Mouse (Mus musculus): ENCODE measurements around the gene Gbp5. TPM values are rescaled to one million over a fixed set of nuclear protein-coding genes. Genes with fewer than 3 reads are reported as not detected.
A peak's percentile ranks its signal among the peaks of the same experiment; 100 is the strongest.
"Not testable (repeated sequence)": the region's sequence is repeated elsewhere in the genome, so short reads cannot be mapped to it uniquely, and the experiment has no call there.

The Gbp5 gene
- polyA plus RNA-seq, 1 experiment from 2014 or later: 0.07 TPM

- 75% methylated on average over 15 of the region's 15 CpGs for WGBS
- DNase-seq (ENCODE audit: low spot score): no peak
- H3K27me3 ChIP-seq (ENCODE audit: insufficient read depth, poor library complexity, severe bottlenecking): no peaks in the 10 kb centered on the region
- no peak overlapping the region for H3K4me3 ChIP-seq
- H3K9me3 ChIP-seq: no peaks in the 10 kb centered on the region
- H3K4me1 ChIP-seq (replicated peaks): no peaks in the 10 kb centered on the region
- H3K27ac ChIP-seq: no peak overlapping the region
- H3K36me3 ChIP-seq: no peaks in the 10 kb centered on the region
Observed at GRCm38 (mm10) chr3:142497123-142497841, 3.5 kb downstream of the Gbp5 start.

DNA sequence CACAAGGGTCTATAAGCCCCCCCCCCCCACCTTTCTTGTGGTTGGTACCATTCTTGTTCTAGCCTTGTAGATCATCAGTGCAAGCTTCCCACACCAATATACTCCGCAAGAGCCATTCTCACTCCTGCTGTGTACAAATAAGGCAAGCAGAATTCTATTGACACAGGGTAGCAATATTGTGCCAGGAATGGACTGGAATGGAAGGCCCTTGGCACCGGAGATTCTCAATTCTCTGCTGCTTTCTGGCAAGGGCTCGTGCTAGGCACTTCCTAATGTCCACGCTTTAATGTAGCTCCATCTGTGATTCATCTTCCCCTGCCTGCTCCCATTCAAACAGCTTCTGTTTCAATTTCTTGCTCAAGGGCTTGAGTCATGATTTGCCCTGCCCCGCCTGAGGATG lies 5.2 kb downstream of the Gbp5 start:
- Histone ChIP-seq H3K36me3 (no peaks in the 10 kb centered on the region), H3K4me3 (no peak overlapping the region), H3K4me1 (replicated peaks) (no peaks in the 10 kb centered on the region), H3K27me3 (ENCODE audit: insufficient read depth, poor library complexity, severe bottlenecking) (no peaks in the 10 kb centered on the region), H3K9me3 (no peaks in the 10 kb centered on the region), H3K27ac (no peak overlapping the region)
- no peak for DNase-seq (ENCODE audit: low spot score)
- WGBS: 91% methylated on average over 5 of the region's 5 CpGs

- WGBS: 36% methylated on average over 3 of the region's 3 CpGs
- no peak for DNase-seq (ENCODE audit: low spot score)
- Histone ChIP-seq H3K36me3 (no peaks in the 10 kb centered on the region), H3K27me3 (ENCODE audit: insufficient read depth, poor library complexity, severe bottlenecking) (peaks cover 13% of the 10 kb centered on the region; the same call in 1 of the 2 replicates), H3K4me3 (no peak overlapping the region), H3K27ac (no peak overlapping the region), H3K9me3 (no peaks in the 10 kb centered on the region), H3K4me1 (replicated peaks) (peaks cover 11% of the 10 kb centered on the region; the same call in 1 of the 2 replicates)
Observed at GRCm38 (mm10) chr3:142528116-142528515, 34.3 kb downstream of the Gbp5 start.

- H3K9me3 ChIP-seq: no peaks in the 10 kb centered on the region
- peaks cover 11% of the 10 kb centered on the region; the same call in 1 of the 2 replicates for H3K4me1 ChIP-seq (replicated peaks)
- DNase-seq (ENCODE audit: low spot score): no peak
- H3K4me3 ChIP-seq: peak overlapping the region; percentile 68
- H3K27ac ChIP-seq: no peak overlapping the region
- peaks cover 13% of the 10 kb centered on the region; the same call in 1 of the 2 replicates for H3K27me3 ChIP-seq (ENCODE audit: insufficient read depth, poor library complexity, severe bottlenecking)
- WGBS: 65% methylated on average over 2 of the region's 2 CpGs
- H3K36me3 ChIP-seq: no peaks in the 10 kb centered on the region
Observed at GRCm38 (mm10) chr3:142529597-142529996, 35.8 kb downstream of the Gbp5 start.

DNA sequence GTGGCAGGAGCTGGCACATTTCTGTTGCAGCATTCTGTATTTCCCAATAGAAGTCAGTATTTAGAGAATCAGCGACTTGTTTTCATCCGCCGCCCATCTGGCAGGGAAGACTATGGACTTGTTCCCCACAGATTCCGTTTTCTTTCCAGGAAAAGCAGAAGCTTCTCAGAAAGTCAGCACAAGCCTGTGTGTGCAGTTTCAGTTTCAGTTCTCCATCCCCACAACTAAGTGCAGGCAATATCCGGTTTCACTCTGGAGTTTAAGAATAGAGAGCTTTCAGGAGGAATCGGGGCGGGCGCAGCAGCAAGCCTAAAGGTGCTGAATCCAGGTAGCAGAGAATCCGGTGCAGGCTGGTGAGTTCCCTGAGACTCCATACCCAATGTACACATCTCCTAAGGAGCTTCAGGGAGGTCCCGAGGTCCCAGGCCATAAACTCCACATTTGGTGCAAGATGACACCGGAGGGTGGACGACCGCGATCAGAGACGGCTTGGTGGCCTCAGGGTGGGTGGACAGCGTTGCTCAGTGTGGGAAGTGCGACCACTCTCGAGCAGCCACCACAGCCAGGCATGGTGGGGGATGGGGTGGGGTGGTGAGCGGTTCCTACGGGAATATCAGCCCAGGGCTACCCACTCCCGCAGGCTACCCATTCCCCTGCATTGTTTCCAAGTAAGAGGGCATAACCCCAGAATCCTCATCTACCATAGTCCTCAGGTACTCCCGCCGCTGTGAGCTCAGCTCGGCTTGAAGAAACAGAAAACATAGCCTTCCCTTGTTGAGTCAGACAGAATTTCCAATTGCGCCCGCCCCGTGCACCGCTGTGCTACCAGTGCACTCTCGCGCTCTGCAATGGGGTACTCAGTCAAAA lies 36.5 kb downstream of the Gbp5 start, which contains the start of gene Gbp7:
Gbp7 (plus strand) TSS at position 256 of the 867 bp plus-strand sequence.
- peak within 1 kb of the TSS; percentile 69 for H3K27ac ChIP-seq
- WGBS: 1% methylated on average over 30 of the region's 30 CpGs
- no peaks in the 10 kb centered on the region for H3K9me3 ChIP-seq
- peaks cover 11% of the 10 kb centered on the region; the same call in 1 of the 2 replicates for H3K4me1 ChIP-seq (replicated peaks)
- DNase-seq (ENCODE audit: low spot score): peak; percentile 41
- H3K4me3 ChIP-seq: peak within 1 kb of the TSS; percentile 68
- H3K36me3 ChIP-seq: no peaks in the 10 kb centered on the region
- peaks cover 13% of the 10 kb centered on the region; the same call in 1 of the 2 replicates for H3K27me3 ChIP-seq (ENCODE audit: insufficient read depth, poor library complexity, severe bottlenecking)

- H3K36me3 ChIP-seq: no peaks in the 10 kb centered on the region
- peaks cover 13% of the 10 kb centered on the region; the same call in 1 of the 2 replicates for H3K27me3 ChIP-seq (ENCODE audit: insufficient read depth, poor library complexity, severe bottlenecking)
- 88% methylated on average over 3 of the region's 3 CpGs for WGBS
- no peaks in the 10 kb centered on the region for H3K9me3 ChIP-seq
- H3K27ac ChIP-seq: no peak overlapping the region
- H3K4me3 ChIP-seq: no peak overlapping the region
- DNase-seq (ENCODE audit: low spot score): no peak
- peaks cover 11% of the 10 kb centered on the region; the same call in 1 of the 2 replicates for H3K4me1 ChIP-seq (replicated peaks)
Observed at GRCm38 (mm10) chr3:142531595-142531994, 37.8 kb downstream of the Gbp5 start.

GRCm38 (mm10) chr3:142533185-142533584 lies 39.4 kb downstream of the Gbp5 start:
- WGBS: 89% methylated on average over 3 of the region's 3 CpGs

DNA sequence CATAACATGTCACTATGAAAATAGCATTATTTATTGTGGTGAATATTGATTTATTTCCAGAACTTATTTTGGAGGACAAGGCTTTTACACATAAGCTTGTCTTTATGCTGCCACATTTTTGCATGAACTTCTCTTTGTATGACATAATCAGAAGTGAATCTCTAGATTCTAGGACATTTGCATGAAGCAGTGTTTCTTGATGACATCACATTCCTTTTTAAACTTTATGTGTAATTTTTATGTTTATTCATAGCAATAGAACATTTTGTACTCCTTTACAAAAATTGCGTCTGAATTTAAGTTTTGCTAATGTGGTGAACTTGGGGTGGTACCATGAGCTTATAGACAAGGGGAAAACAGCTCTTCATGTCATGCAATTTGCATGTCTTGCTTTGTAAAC lies 41.9 kb downstream of the Gbp5 start:
- no peaks in the 10 kb centered on the region for H3K9me3 ChIP-seq
- no peak overlapping the region for H3K27ac ChIP-seq
- peaks cover 2% of the 10 kb centered on the region; the same call in 1 of the 2 replicates for H3K4me1 ChIP-seq (replicated peaks)
- H3K36me3 ChIP-seq: no peaks in the 10 kb centered on the region
- no peak overlapping the region for H3K4me3 ChIP-seq
- no peak for DNase-seq (ENCODE audit: low spot score)
- 77% methylated on average over 1 of the region's 1 CpGs for WGBS
- H3K27me3 ChIP-seq (ENCODE audit: insufficient read depth, poor library complexity, severe bottlenecking): peaks cover 13% of the 10 kb centered on the region; the same call in 1 of the 2 replicates

More at GRCm38 (mm10) chr3:142533185-142533584, 39.4 kb downstream of the Gbp5 start:
- H3K4me3 ChIP-seq: no peak overlapping the region
- H3K27ac ChIP-seq: no peak overlapping the region
- no peak for DNase-seq (ENCODE audit: low spot score)
- H3K36me3 ChIP-seq: no peaks in the 10 kb centered on the region
- H3K4me1 ChIP-seq (replicated peaks): peaks cover 11% of the 10 kb centered on the region; the same call in 1 of the 2 replicates
- H3K27me3 ChIP-seq (ENCODE audit: insufficient read depth, poor library complexity, severe bottlenecking): peaks cover 13% of the 10 kb centered on the region; the same call in 1 of the 2 replicates
- H3K9me3 ChIP-seq: no peaks in the 10 kb centered on the region

- Histone ChIP-seq H3K36me3 (no peaks in the 10 kb centered on the region), H3K4me3 (no peak overlapping the region), H3K9me3 (no peaks in the 10 kb centered on the region), H3K4me1 (replicated peaks) (no peaks in the 10 kb centered on the region), H3K27me3 (ENCODE audit: insufficient read depth, poor library complexity, severe bottlenecking) (no peaks in the 10 kb centered on the region), H3K27ac (no peak overlapping the region)
- 86% methylated on average over 6 of the region's 6 CpGs for WGBS
- DNase-seq (ENCODE audit: low spot score): no peak
Observed at GRCm38 (mm10) chr3:142541391-142541790, 47.6 kb downstream of the Gbp5 start.

- not testable (repeated sequence) for H3K4me3 ChIP-seq; H3K4me1 ChIP-seq (replicated peaks); DNase-seq (ENCODE audit: low spot score); H3K27me3 ChIP-seq (ENCODE audit: insufficient read depth, poor library complexity, severe bottlenecking); H3K27ac ChIP-seq; H3K36me3 ChIP-seq; H3K9me3 ChIP-seq
- WGBS: 84% methylated on average over 12 of the region's 12 CpGs
Observed at GRCm38 (mm10) chr3:142542776-142543175, 49.0 kb downstream of the Gbp5 start.

- Histone ChIP-seq H3K27me3 (ENCODE audit: insufficient read depth, poor library complexity, severe bottlenecking) (no peaks in the 10 kb centered on the region), H3K27ac (no peak overlapping the region), H3K4me1 (replicated peaks) (no peaks in the 10 kb centered on the region), H3K9me3 (no peaks in the 10 kb centered on the region), H3K36me3 (no peaks in the 10 kb centered on the region), H3K4me3 (no peak overlapping the region)
- 85% methylated on average over 3 of the region's 3 CpGs for WGBS
- no peak for DNase-seq (ENCODE audit: low spot score)
Observed at GRCm38 (mm10) chr3:142546690-142547089, 52.9 kb downstream of the Gbp5 start.

- no peaks in the 10 kb centered on the region for H3K36me3 ChIP-seq
- no peak for DNase-seq (ENCODE audit: low spot score)
- H3K4me1 ChIP-seq (replicated peaks): no peaks in the 10 kb centered on the region
- H3K9me3 ChIP-seq: no peaks in the 10 kb centered on the region
- 86% methylated on average over 3 of the region's 3 CpGs for WGBS
- no peaks in the 10 kb centered on the region for H3K27me3 ChIP-seq (ENCODE audit: insufficient read depth, poor library complexity, severe bottlenecking)
- H3K4me3 ChIP-seq: no peak overlapping the region
- no peak overlapping the region for H3K27ac ChIP-seq
Observed at GRCm38 (mm10) chr3:142550052-142550676, 56.4 kb downstream of the Gbp5 start.
